Mouse (Mus musculus): ENCODE measurements at regions not wholly inside any gene's neighbourhood (a gene's known extent, or its start where the extent isn't known, plus 50 kb on each side); places are given as distances from the start of the nearest gene placed in this dataset.

DNA sequence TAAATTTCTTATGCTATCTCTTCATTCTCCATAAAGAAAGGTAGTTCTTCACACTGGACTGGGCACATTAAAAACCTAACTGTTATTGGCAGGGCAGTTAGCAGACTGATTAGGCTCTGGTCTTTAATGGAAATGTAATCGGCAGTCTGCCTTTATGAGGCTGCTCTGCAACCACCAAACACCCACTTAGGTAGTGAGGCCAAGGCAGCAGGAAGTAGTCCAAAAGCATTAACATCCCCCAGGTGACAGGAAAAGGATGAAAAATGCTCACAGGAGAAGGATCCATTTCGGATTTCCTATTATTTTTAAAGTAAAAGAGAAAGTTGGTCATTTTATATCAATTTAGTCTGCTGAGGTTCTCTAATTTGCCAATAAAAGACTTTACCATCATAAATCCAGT is 528.9 kb upstream of the Dppa4 start:
- in situ Hi-C loops (cut with MseI, MboI): loop anchor here (25.0 kb wide), 1 partner anchor 1267 kb away; the partner anchor contains the start of gene Nectin3 (in 2 of the 2)

DNA sequence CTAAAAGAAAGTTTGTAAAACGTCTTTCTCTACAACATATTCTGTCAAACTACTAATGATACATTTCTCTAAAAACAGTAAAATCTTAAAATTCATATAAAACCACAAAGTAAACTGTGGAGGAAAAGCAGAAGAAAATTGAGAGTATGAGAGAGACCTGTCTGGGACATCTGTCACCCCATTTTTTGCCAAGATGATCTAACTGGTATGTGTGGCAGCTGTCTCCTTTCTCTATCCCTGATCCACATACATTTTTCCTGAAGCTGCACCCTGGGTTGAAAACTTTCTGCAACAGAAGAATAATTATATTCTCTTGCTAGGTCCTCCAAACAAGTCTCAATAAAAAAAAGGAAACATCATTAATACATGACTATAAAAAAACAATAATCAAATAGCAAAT is 525.2 kb upstream of the Dppa4 start:
- in situ Hi-C loops (cut with MseI, MboI): loop anchor here (25.0 kb wide), 1 partner anchor 1271 kb away; the partner anchor contains the start of gene Nectin3 (in 2 of the 2)

DNA sequence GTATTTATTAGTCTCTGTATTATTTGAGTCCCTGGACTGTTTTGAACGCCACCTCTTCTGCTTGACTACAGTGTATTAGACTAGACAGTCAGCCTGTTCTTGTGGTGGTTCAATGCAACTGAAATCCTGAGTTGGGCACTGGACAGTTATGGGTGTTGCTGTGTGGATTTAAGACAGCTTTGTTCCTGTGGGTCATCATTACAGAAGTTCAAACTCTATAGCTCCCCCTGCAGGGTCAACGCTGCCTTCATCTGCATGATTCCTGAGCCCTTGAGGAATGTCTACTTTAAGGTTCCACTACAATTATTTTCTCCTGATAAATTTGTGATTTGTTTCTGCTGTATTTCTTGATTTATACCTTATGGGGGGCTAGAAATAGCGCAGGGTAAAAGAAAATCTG is 517.8 kb upstream of the Dppa4 start:
- in situ Hi-C loops (cut with MseI, MboI): loop anchor here (25.0 kb wide), 1 partner anchor 1278 kb away; the partner anchor contains the start of gene Nectin3 (in 2 of the 2)

DNA sequence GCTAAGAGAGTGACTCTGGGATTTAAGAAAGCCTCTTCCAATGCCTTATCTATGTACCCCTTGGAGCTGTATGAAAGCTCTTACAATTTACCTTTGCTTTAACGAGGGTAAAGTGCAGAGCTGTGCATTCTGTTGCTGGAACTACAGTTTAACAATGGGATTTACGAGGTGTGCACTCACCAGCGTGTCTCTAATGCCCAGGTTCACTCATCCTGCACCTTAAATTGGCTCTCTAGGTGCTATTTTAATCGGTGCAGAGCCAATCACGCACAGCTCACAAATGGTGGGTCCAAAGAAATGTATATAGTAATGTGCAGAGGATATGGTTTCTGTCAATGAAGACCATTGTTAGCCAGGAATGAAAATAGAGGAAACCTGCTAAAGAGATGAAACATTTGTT is 495.0 kb upstream of the Dppa4 start:
- in situ Hi-C loops (cut with MseI, MboI): no loop called here

DNA sequence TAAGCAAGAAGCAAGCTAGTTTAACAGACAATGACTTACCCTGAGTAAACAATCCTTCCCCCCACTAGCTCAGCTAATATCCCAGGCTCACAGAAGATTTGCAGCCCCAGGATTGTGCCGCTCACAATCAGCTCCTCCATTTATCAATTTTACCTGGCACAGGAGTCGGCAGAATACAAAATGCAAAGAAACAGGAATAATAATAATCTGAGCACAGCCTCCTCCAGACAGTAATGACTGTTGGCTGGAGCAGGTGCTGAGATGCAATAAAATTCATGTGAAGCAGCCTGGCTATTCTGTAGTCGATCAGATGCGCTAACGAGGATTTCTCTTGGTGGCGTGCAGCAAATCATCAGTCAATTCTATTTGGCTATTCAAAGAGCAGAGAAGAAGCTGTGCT is 492.9 kb upstream of the Dppa4 start:
- in situ Hi-C loops (cut with MseI, MboI): no loop called here

DNA sequence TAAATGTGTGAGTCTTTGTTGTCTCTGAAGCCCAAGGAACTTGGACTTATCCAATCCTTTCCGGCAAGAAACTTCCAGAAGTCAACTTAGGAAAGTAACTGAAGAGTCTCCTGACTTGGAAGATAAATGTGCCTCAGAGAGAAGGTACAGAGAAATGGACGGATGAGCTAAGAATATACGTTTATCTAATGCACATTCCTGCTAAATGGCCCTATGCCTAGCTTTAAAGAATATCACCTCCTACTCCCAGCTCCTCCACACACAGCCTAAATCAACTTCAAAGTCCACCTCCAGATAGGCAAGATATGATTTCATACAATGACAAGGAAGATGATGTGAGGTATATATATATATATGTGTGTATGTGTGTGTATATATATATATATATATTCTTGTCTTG is 492.1 kb upstream of the Dppa4 start:
- in situ Hi-C loops (cut with MseI, MboI): no loop called here

DNA sequence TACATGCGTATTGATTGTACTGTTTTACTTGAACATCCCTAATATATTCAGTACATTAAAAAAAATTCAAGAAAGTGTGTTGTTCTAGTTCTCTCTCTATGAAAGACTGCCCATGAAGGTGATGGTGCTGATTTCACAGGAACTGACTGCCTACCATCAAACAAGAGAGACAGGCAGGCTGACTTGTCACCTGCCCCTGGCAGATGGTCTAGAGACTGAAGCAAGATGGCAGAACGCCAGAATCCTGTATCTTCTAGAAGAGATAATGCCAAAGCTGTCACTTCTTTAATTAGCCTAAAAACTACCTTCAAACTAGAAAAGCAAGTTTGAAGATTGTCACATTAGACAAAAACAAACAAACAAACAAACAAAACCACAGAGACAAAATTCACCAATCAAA is 484.7 kb upstream of the Dppa4 start:
- in situ Hi-C loops (cut with MseI, MboI): no loop called here

DNA sequence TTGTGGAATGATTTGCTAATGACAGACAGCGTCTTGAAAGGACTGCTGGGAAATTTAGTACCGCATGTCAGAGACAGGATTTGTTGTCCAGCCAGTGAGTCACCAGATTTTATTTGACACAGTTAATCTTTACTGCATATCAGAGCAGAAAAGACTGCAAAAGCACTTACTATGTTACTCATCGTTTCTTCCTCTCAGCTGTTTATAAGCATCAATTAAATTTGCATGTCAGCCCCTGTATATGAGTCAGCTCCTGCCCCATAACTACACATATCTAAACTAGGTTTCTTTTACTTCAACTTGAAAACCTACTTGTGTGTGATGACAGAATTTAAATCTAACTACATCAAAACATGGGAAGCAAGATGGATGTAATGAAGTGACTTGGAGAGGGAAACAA is 440.4 kb upstream of the Dppa4 start:
- in situ Hi-C loops (cut with MseI, MboI): no loop called here

DNA sequence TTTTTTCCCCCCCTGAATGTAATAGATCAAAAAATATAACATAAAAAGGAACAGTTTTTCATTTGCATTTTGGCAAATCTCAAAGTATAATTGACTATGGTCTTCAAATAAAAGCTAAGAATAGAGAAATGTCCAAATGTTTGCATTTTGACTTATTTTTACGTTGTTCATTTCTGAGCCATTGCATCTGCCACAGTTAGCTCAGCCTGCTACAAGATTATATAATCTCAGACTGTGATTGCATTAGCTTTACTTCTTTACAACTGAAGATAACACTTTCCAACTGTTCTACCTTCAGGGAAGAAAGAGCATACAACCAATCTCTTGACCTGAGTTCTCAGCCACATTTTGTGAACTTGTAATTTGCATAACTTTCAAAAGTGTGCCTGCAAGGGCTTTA is 431.9 kb upstream of the Dppa4 start:
- in situ Hi-C loops (cut with MseI, MboI): no loop called here

DNA sequence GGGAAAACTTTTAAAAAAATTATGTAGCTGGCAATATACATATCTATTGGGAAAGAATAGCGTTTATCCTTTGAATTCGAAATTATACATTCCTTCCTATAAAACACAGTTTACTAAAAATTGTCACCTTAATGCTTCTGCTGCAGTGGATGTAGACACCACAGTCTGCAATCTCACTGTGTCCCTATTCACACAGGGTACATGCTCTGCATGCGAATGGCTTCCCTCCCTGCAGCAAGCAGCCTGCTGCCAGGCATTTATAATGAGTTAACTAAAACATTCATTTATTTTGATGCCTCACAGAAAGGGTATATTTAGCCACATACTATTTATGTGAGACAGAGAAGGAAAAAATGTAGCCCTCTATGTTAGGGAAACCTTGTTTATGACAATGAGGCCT is 423.7 kb upstream of the Dppa4 start:
- in situ Hi-C loops (cut with MseI, MboI): no loop called here

DNA sequence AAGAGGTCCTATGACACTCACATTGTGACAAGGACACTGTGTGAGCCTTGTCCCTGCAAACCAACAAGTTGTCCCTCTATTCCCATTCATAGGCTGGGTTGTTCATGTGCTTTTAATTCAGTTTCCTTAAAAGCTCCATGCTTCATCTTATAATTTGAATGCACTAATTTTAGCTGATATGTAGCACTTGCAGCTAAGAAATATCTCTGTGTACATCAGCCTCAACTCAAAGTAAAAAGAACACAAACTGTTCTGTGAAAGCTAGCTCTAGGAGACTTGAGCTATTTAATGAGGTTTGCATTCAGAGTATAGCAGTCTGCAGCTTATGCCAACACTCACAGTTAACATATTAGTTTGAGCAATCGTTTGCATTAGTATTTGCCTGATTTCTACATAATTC is 408.3 kb upstream of the Dppa4 start:
- in situ Hi-C loops (cut with MseI, MboI): no loop called here

DNA sequence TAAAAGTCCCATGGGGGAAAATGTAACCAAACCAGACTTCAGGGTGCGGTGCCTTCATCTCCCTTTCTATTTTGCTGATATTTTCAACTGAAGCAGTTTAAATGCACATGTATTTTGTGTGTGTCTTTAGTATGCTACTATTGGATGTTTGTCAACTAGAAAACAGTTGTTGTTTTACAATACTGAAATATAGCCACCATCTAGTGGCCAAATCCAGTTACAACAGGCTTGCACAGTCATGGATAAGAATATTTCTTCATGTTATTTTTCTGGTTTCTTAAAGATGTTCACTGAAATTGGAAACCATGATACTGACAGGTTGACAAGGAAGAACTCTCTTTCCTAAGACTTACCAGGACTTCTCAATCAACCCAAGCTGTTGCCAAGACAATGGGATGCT is 400.1 kb upstream of the Dppa4 start:
- in situ Hi-C loops (cut with MseI, MboI): no loop called here

DNA sequence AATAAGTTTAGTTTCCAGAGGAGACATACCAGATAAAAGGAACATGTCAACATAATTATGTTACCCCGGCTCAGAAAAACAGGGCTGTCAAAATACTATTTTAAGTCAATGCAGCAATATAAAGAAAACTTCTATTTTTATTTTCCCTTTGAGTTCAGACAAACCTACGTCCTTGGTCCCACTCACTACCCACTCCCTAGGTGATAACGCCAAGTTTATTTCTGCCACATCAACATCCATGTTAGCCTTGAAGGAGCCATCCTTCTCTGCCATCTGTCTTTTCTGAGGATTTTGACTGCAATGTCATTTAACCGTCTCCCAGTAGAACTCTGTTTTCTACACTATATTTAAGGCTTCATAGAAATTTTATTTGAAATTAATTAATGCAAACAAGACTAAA is 396.5 kb upstream of the Dppa4 start:
- in situ Hi-C loops (cut with MseI, MboI): no loop called here

DNA sequence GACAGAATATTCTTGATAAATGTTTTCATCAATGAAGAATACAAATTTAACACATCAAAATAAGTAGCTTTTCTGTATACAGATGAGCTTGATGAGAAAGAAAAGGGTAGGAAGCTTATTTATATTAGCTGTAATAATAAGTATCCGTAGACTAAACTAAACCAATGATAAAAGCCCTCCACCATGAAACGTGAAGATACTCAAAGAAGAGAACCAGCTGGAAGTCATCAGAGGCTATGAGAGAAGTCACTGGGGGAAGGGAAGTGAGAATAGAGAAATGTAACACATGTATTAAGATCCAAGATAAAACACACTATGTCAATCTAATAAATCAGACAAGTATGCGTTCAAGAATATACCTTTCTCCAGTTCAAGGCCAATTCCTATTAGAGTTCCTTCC is 382.7 kb upstream of the Dppa4 start:
- in situ Hi-C loops (cut with MseI, MboI): no loop called here

DNA sequence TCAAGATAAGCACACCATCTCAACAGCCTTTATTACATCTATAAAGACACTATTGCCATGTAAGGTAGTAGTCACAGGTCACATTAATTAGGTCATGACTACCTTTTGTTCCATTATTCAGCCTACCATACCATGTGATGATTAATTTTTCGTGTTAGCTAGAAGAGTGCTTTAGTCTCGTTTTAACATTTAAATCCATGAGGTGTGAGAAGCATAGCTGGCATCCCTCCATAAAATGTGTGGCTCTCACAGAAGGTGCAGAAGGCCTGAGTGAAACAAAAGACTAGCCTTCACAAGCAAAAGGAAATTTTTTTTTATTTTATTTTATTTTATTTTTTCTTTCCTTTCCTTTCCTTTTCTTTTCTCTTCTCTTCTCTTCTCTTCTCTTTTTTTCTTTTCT is 345.5 kb upstream of the Dppa4 start:
- in situ Hi-C loops (cut with MseI, MboI): no loop called here
